Mouse (Mus musculus) left cerebral cortex, postnatal 36 days (tissue): ENCODE data around the gene Arntl. TPM values are rescaled to one million over a fixed set of nuclear protein-coding genes. Genes with fewer than 3 reads are reported as not detected.

ENCODE experiments used
- DNase-seq, 2 experiments: peaks; one replicate each; pipeline ENCODE4 v3.0.0; 2021 to 2022; ENCODE audit warnings: low spot score in 2 of 2, mixed read lengths in 1 of 2
- intact Hi-C: fragments of 180-260 bp; cut with DNase I; formaldehyde crosslinking; loops from one replicate; pipeline ENCODE4 v1.15.1; 2025
- total RNA-seq, 2 experiments: library from RNA; stranded (reverse); gene quantifications; 2 replicates each; pipeline ENCODE4 v1.2.3; 2021

Gene Arntl
- 10 to 100 TPM; 34.9 to 39.3 TPM for total RNA-seq

DNA sequence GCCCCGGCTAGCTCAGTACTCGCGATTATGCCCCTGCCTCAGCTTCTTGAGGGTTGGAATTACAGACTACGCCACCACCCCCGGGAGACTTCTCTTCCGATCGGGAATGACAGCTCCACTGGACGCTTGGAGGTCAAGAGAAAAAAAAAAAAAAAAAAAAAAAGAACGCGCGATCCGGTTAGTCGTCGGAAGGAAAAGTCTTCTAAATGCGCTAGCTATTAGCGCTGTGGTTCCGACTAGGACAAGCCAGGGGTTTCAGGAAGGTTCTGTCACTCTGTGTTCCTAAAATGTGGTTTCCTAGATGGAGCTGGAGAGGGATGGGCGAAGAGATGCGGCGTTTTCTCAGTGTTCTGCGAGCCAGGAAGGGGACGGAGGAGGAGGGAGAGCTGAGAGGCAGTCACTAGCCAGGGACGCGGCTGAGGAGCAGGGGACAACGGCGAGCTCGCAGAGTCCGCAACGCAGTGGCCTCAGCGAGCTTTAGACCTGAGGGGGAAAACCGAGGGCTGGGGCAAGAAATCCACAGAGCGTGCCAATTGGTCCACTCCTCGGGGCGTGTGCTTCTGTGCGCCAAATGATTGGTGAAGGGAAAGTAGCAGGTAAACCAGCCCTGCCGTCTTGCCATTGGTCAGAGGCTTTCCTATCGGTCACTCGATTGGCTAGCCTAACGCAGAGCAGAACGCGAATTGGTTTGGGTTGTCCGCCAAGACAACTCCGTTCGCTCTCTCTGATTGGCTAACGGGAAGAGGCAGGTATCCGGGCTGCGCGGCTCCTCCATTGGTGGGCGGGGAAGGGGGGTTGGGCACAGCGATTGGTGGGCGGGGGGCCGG lies at the start of gene Arntl:
TSS of gene Arntl (plus strand) at position 822 of the 827 bp plus-strand sequence.
- peak; percentile 96 for DNase-seq
- intact Hi-C loops = loop anchor here (2.0 to 5.0 kb wide), 3 partner anchors 40 to 64 kb away; no protein-coding TSS in a partner anchor

DNA sequence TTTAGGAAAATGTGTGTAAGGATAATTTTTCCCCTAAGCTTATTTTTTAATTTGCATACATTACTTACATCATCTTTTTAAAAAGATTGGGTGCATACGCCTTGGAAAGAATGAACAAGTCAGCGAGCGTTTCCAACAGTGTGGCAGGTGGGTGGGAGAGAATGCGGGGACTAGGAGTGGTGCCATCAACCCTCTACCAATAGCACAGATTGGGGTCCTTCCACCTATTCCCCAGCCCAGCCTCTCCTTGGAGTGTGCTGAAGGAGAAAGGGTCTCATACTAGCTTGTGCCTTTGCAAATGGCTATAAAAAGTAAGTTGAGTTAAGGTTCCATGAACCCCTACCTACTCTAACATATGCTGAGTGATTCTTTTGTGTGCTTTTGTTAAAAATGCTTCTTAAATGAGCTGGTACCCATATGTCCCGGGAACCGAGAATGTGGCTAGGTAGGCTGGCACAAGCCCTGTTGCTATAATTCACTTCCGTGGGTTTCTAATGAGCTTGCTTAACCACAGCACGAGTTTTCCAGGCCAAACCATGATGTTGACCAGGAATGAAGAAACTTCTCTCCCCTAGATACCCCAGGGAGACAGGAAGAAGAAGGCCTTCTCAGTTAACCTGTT lies 46.1 kb upstream of the Arntl start:
- peak; percentile 67 to 73 for DNase-seq
- intact Hi-C loops = loop anchor here (5.0 kb wide), 1 partner anchor 86 kb away; no protein-coding TSS in a partner anchor

DNA sequence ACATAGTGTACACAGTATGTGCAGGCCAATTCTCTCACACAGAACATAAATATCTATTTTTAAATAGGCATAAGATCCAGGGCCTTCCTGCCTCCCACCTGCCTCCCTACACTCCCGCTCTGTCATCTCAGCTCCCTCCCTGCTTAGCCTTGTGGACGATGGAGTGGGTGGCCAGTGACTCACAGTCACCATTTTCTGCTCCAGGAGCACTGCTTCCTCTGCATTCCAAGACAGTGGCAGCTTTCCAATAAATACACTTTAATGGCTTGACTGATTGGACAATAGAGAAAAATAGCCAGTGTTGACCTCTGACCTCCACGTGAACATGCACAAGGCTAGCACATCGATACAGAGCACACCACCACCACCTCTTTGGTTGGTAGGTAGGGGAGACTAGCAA lies 42.5 kb upstream of the Arntl start:
- intact Hi-C loops = loop anchor here (5.0 kb wide), 2 partner anchors 43 to 83 kb away; partner anchors contain the start of gene Arntl
- peak; percentile 61 to 67 for DNase-seq

DNA sequence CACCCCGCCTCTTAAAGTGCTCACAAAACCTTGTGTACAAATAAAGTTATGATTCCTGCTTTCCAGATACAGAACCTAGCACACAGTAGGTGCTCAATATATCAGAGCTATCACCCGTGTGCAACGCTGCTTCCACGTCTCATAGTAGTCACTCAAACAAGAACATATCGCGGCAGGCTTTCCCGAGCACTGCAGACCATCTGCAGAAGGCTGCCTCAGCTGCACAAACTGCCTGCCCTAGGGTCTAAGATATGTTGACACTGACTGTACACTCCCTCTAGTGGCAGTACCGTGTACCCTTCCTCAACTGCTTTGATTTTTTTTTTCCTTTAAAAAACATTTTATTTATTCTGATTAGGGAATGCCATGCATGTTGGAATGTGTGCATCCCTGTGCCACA lies 40.2 kb upstream of the Arntl start:
- intact Hi-C loops = loop anchor here (5.0 kb wide), 1 partner anchor 40 kb away; the partner anchor contains the start of gene Arntl
- no peak for DNase-seq

DNA sequence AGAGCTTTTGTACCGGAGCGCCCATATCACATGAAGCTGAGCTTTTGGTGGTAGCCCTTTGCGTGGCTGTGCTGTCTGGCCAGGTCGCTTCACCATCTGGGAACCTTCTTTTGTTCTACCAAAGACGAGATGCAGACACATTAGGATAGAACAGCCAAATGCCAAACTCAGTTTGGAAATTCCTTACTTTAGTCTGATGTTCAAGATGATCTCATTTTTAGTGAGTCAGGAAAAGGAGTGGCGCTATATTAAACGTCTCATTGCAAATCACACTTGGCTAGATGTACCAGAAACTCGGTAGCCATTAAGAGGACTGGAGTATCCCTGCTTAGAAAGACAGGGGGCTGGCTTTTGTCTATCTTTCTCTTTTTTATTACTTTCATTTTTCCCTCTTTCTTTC lies 38.7 kb upstream of the Arntl start:
- DNase-seq = no peak
- intact Hi-C loops = loop anchor here (5.0 kb wide), 1 partner anchor 39 kb away; the partner anchor contains the start of gene Arntl

DNA sequence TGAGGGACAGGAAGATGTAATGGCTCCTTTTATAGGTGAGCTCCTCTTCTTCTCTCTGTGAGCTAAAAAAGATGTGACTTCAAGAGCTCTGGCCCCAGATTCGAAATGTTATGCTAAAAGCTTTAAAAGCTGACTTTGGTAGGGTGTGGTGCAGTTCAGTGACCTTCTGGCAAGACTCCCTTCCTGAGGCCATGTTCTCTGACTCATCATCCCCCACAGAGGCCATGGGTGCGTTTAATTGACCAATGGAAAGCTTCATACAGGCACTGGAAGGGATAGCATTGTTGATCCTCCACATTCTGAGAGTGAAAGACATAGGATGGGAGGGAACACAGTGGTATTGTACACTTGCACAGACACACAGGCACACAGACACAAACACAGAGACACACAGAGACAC lies 34.8 kb upstream of the Arntl start:
- intact Hi-C loops = no loop called here
- DNase-seq = no peak

DNA sequence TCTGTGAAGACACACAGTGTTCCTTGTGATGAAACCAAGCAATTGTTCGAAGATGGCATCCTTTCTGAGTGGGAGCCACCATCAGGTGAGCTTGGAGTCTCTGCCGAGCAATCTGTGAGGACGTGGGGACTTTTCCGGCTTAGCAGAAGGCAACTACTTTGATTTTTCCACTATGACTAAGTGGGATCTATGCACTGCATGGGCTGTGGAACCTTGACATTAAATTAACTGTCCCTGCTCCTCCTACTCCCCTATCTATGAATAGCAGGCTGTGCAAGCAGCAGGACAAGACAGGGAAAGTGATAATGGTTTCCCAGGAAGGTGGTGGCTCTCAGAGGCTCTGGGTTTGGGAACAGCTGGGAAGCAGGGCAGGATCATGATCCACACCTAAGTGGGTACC lies 31.8 kb upstream of the Arntl start:
- intact Hi-C loops = no loop called here
- DNase-seq = no peak

DNA sequence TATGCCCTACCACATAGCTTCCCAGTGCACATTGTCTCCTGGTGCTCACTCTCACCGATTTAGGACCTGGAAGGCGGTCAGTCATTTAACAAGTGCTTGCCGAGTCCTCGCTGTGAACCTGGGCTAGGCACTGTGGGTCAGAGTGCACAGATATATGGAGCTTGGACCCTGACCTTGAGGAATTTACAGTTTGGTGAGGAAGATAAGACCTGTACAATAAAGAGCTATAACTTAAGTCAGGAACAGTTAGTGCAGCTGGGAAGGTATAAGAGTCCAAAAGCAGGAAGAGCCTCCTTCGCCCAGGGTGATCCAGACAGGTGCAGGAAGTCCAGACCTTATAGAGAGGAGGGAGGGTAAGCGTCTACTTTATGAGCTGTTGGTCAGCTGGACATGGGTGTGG lies 29.2 kb upstream of the Arntl start:
- intact Hi-C loops = no loop called here
- DNase-seq = no peak

DNA sequence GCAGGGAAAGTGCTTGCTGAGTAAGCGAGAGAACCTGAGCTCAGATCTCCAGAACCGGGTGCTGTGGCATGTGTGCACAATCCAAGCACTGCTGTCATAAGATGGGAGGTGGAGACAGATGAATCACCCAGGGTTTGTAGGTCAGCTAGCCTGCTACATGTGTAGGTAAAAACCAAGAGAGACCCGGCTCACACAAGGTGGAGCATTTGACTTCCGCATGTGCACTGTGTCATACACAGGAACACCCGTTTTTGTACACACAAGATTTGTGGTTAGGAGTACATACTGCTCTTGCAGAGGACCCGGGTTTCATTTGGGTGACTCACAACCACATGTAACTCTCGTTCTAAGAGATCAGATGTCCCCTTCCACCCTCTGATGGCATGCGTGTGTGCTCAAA lies 23.5 kb upstream of the Arntl start:
- no peak for DNase-seq
- intact Hi-C loops = no loop called here

DNA sequence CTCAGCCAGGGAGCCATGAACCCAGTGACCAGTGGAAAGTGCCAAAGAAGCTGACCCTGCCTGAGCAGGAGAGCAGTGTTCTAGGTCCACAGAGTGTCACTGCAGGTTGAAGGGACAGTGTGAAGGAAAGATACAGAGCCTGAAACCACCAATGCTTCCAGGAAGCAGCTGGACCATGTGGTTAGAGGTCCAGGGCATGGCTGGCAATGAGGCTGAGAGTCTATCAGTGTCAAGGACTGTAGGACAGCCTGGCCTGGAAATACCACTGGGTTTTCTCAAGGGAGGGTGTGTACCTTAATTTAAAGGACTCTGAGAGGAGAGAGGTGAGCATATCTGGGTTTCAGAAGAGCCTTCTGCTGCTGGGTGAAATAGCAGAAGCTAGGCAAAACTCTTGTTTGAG lies 22.2 kb upstream of the Arntl start:
- no peak for DNase-seq
- intact Hi-C loops = no loop called here

DNA sequence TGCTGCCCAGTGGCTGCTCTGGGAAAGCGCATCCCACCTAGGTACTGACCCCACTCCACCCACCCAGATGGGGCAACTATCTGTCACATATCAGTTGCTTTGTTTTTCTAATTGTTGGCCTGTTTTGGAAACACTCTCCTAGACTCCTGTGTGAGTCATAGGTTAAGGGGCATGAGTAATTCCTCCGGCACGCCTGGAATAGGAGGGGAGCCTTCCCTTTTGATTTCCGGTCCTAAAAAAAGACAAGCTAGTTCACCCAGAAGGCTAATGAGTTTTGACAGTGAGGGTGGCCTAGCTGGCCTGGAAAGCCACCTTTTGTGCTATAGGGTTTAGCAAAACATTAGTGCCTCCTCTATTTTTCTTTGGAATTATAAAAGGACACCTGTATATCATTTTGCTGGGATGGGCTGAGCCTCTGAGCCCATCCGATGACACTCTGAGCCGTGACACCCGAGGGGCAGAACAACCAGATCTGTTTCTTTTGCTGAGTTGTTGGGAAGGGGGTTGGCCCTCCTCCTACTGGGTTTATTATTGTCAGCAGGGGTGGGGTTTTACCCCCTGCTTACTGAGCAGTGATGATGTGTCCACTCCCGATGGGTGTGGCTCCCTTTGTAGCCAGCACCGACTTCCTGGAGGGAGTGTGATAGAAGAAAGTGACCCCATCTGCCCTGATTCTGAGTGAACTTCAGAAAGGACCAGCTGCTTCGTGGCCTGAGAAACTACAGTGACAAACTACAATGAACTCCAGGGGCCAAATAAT lies 21.0 kb upstream of the Arntl start:
- DNase-seq = no peak
- intact Hi-C loops = no loop called here

DNA sequence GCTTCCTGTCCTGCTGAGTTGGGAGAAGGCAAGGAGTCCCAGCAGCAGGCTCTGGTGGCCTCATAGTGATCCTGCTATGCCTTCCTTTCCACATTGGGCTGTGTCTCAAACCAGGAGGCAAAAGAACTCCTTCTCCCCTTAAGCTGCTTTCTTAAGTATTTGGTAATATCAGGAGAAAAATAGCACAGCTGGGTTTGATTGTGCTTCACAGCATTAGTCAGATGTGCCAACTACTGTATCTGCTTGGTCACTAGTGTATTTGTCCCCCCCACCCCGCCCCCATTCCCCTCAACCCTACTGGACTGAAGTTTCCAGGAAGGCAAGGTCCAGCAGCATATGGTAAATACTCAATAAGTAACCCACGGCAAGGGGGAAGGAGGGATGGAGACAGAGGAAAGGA lies 19.2 kb upstream of the Arntl start:
- intact Hi-C loops = no loop called here
- no peak for DNase-seq

DNA sequence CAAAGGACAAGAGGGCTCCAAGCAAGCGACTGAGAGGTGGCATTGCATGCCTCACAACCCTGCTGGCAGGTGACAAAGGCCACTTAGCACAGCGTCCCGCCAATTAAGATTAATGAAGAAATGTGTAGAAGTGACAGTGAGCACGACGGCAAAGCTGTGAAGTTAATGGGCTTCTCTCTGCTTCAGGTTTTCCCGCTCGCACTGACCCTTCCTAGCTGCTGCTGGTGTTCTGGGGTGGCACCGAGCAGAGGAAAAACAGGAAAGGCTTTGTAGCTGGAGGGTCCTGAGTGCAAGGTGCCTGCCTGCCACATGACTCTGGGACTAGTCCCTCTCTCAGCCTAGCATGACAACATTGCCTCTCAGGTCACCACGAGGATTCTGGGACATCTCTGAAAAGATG lies 18.7 kb upstream of the Arntl start:
- no peak for DNase-seq
- intact Hi-C loops = no loop called here

DNA sequence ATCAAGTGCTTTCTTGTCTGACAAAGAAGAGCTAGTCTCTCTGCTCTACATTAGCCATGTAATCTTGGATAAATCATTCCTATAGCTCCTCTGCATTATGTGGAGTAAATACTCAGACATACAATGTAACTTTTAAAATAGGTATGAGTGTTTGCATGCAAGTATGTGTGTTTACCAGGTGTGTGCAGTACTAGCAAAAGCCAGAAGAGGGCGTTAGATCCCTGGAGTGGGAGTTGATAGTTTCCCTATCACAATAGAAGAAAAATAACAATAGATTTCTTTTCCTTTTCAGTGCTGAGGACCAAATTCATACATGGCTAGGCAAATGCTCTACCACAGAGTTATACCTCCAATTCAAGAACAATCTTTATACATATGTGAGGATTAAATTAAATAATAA lies 15.5 kb upstream of the Arntl start:
- no peak for DNase-seq
- intact Hi-C loops = no loop called here

DNA sequence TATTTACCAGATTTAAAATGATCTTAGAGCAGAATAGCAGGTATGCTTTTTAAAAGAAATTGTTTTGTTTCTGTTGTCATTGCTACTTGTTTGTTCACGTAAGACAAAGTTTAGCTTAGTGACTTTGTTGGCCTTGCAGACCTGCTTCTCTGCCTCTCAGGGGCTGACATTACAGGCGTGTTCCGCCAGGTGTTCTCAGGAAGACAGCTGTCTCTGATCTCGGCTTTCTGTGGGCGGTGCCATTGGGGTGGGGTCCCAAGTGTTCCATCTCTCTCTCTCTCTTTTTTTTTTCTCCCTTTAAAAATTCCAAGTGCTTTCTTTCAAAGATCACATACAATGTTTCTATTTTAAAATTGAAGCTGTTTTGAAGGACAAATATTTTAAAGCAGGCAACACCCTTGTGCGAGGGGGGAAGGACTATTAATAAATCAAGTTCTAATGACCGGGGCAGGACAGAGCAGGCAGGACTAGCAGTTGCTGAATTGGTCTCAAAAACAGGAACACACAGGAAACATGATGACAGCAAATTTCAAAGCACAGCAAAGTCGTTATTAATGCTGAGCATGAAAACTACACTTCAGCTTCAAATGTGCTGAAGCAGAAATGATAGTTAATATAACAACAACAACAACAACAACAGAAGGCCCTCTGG lies 14.4 kb upstream of the Arntl start:
- no peak for DNase-seq
- intact Hi-C loops = no loop called here

DNA sequence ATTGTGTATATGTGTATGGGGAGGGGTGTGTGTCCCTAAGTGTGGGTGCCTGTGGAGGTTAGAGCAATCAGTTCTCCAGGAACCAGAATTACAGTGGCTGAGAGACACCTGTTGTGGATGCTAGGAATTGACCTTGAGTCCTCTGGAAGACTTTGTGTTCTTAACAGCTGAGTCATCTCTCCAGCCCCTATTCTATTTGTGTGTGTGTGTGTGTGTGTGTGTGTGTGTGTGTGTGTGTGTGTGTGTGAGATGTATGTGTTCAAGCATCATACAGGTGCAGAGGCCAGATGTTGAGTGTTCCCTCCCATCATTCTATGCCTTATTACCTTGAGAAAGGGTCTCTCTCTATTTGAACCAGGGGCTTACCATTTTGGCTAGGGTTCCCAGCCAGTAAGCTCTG lies 13.4 kb upstream of the Arntl start:
- intact Hi-C loops = no loop called here
- no peak for DNase-seq

DNA sequence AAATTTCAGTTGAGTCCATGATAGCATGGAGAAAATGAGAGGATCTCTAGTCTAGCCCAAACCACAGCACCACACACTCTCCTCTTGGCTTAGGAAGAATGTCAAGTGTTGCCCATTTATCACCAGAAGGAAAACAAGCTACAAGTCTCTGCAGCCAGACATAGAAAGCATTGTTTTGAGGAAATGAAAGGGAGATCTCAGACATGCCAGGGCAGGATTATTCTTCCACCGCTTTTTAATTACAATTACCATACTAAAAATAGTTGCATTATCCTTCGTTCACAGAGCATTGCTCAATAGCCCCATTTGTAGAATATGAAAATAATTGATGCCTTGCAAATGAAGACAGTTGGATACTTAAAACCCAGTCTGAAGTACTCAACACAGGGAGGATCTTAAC lies 12.0 kb upstream of the Arntl start:
- no peak for DNase-seq
- intact Hi-C loops = no loop called here

DNA sequence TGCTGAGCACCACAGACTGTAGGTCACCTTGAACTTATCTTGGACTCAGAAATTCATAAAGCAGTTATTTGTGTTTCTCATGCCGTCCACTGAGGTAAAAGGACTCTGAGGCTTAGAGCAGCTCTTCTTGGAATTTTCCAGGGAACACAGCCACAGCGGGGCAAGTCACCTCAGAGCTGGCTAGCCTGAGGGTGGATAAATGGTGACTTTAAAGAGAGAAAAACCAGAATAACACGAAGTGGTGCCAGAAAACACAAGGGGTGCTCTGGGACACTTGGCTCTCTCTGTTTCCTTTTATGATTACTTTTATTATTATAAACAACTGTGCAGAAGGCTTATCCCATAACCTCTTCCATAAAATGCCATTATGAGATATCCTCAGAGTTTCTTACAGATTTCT lies 11.1 kb upstream of the Arntl start:
- no peak for DNase-seq
- intact Hi-C loops = no loop called here

DNA sequence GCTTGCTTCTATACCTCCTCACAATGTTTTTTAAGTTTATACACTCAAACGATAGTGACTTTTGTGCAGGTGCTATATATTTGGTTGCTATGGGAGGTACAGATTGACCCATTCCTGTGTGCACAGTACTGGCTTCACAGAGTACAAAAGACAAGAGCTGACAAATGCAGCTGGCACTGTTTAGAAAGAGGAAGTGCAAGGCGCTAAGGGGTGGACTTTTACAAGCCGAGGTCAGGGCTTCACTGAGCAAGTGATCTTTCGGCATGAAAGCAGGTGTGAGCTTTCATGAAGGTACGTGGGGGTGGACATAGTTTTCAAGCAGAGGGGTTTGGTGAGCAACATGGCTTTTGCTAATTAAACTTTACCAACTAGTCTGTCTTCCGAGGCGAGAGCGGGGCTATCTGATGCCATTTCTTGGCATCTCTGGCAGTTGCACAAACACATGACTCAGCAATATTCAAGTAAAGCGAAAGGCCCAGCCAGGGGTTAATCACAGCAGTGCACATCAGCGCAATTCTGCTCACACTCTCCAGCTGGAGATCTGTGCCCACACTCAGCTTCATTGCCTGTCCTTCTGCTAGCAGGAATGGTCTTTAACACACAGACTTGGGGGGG lies 10.0 kb upstream of the Arntl start:
- no peak for DNase-seq
- intact Hi-C loops = no loop called here

DNA sequence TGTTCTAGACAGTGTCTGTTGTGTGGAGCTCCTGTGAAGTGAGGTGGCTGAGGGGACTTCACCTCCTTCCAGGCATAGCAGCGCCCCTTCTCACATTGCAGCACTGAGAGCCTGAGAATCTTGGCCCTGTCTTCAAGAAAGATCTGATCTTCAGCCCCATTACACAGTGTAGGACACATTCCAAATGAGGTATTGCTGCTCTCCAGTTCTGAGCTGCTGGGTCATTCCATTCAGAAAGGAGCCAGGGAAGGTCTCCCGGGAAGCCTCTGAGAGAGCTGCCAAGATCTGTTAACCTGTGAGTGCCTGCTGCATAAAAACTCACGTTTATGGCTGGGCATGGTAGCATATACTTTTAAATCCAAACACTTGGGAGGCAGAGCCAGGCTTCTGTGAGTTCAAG lies 5.7 kb upstream of the Arntl start:
- intact Hi-C loops = no loop called here
- no peak for DNase-seq
